Mouse (Mus musculus): ENCODE measurements around the gene Cntf.

Gene Cntf

GRCm38 (mm10) chr19:12765308-12765707, at the start of gene Cntf:
Cntf (minus strand) TSS chr19:12765632.
- DNase-seq (ENCODE audit: low read depth in 2 of 2, low spot score in 2 of 2) = no peak

- DNase-seq (ENCODE audit: low read depth in 2 of 2, low spot score in 2 of 2) = no peak
Observed at GRCm38 (mm10) chr19:12813883-12814282, 48.5 kb upstream of the Cntf start.

GRCm38 (mm10) chr19:12812644-12813364, 47.4 kb upstream of the Cntf start:
- DNase-seq (ENCODE audit: low read depth in 2 of 2, low spot score in 2 of 2) = no peak

DNA sequence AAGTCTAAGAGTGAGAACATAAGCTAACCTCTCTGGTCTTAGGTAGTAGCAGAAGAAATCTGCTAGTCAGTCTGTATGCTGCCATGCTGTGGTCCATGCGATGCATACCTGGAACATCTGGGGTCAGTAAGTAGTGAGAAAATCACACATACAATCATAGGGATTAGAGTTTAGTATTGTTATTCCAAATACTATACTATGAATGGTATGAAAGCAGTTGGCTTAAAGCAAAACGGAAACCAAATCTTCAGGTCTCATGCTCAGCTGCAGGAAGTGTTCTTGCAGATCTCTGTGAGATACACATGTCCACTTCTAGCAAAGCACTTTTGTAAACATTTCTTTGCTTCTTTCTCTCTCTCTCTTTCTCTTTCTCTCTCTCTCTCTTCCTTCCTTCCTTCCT, 40.8 kb upstream of the Cntf start:
- no peak for DNase-seq (ENCODE audit: low read depth in 2 of 2, low spot score in 2 of 2)

DNA sequence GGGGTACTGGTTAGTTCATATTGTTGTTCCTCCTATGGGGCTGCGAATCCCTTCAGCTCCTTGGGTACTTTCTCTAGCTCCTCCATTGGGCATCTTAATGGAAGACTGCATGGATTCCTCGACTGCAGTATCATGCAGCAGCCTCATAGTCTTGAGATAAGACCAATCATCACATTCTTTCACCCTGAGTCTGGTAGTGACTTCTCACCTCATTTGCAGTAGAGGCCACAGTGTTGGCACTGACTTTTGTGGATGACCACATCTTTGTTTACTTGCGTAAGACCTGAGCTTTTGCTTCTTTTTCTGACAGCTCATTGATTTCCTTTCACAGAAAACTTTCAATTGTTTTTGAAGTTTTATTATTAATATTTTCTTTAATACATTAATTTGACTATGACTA, 40.3 kb upstream of the Cntf start:
- no peak for DNase-seq (ENCODE audit: low read depth in 2 of 2, low spot score in 2 of 2)

- DNase-seq (ENCODE audit: low read depth in 2 of 2, low spot score in 2 of 2) = no peak
Observed at GRCm38 (mm10) chr19:12804237-12804636, 38.8 kb upstream of the Cntf start.

DNA sequence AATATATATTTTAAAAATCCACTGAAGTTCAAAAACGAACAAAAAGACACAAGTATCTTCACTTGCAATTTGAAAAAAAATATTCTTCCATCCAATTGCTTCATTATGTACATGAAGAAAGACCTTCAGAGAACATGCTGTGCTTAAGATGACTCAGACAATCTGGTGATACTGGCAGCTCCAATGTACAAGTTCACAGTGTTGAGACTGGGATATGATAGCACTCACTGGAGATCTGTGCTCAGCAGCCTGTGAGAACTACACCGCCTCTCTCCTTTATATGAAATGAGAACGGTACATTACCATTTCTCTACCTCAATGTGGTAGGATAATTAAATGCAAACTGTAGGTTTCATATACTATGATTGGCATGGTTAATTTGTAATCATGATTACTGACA, 37.4 kb upstream of the Cntf start:
- no peak for DNase-seq (ENCODE audit: low read depth in 2 of 2, low spot score in 2 of 2)

DNA sequence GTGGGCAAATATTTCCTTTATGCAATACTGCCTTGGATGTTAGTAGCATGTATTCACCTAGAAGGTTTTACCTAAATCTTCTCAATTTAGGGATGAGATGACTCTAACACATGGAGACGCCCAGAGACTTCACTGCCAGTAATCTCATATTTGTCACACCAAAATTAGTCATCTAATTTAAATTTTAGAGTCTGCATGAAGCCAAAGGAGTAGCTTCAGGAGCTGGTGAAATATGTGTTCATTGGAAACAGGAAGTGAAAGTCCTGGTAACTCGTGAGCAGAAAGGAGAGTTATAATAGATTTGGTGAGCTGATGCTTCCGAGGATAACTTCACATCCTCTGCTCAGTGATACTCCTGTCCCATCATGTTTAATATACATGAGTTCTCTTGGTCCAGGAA, 35.6 kb upstream of the Cntf start:
- DNase-seq (ENCODE audit: low read depth in 2 of 2, low spot score in 2 of 2) = no peak

- DNase-seq (ENCODE audit: low read depth in 2 of 2, low spot score in 2 of 2) = no peak
Observed at GRCm38 (mm10) chr19:12800621-12801020, 35.2 kb upstream of the Cntf start.

DNA sequence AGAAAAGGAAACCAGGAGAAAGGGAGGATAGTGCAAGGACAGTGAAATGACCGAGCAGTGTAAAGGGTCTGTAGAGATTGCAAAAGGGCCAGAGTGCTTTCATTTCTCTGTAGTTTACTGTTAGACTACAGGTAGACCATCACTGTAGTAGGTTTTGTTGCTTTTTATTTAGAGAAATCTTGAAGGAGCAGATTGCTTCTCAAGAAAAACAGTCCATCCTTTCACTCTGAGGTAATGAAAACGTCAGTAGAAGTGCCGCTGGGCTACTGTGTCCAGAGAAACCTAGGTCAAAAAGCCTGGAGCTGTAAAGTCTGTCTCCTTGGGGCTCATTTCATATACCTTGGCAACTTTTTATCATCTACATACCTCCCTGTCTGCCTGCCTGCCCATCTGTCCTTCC, 33.6 kb upstream of the Cntf start:
- no peak for DNase-seq (ENCODE audit: low read depth in 2 of 2, low spot score in 2 of 2)

DNA sequence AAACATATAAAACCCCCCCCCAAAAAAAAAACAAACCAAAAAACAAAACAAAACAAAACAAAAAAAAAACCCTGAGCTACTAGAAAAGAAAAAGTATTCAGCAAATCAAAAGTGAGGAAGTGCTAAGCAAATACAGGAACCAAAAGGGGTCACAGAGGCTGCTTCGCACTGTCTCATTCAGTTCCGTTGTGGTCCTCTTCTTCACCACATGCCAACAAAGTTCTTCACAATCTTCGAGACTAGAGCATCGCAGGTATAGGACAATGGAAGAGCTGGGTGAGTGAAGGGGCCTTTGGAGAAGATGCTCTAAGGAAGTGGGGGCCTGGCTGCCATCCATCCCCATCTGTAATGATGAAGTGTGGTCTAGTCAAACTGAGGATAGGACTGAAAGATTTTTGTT, 33.0 kb upstream of the Cntf start:
- DNase-seq (ENCODE audit: low read depth in 2 of 2, low spot score in 2 of 2) = peak; percentile 37 to 50

DNA sequence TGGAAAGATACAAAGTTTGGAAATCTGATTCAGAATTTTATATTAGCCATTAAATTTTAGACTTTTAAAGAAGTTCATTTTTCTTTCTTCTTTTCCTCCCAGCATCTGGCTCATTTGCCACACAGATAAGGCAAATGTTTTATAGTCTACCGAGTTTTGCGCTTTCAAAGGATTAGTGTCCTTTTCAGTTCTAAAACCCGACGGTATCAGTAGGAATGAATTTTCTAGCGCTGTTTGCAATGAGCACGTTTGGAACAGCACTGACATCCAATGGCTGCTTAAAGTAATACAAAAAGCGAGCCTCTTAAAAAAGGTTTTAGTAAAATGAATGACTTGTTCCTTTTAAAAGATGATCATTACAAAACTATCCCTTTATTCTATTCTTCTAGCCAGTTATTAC, 31.6 kb upstream of the Cntf start:
- peak in 1 of 2 experiments; percentile 23 for DNase-seq (ENCODE audit: low read depth in 2 of 2, low spot score in 2 of 2)

GRCm38 (mm10) chr19:12796328-12796931, 31.0 kb upstream of the Cntf start:
- peak; percentile 82 to 84 for DNase-seq (ENCODE audit: low read depth in 2 of 2, low spot score in 2 of 2)

GRCm38 (mm10) chr19:12795511-12796327, 30.3 kb upstream of the Cntf start, which contains the start of the genes Zfp91 and Lpxn:
Zfp91 (minus strand) TSS chr19:12796126.
Lpxn (plus strand) TSS chr19:12796193.
- peak; percentile 87 to 90 for DNase-seq (ENCODE audit: low read depth in 2 of 2, low spot score in 2 of 2)

DNA sequence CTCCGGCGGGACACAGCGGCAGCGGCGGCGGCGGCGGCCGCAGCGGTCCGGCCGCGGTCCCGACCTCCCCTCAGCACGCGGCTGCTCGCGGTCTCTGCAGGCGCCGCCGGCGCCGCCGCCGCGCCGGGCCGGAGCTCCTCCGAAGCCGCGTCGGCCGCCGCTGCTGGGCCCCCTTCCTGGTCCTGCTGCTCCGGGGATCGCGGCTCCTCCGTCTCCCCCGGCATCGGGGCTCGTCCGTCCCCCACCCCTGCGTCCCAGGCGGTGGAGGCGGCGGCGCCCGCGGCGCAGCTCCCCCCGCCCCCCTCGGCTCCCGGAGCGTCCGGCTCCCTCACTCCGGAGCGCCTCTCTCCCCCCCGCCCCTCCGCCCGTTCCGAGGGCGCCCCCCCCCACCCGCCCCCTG, 29.7 kb upstream of the Cntf start:
- DNase-seq (ENCODE audit: low read depth in 2 of 2, low spot score in 2 of 2) = no peak

- peak; percentile 90 to 93 for DNase-seq (ENCODE audit: low read depth in 2 of 2, low spot score in 2 of 2)
Observed at GRCm38 (mm10) chr19:12794056-12795044, 28.9 kb upstream of the Cntf start.

GRCm38 (mm10) chr19:12792374-12792773, 26.9 kb upstream of the Cntf start:
- DNase-seq (ENCODE audit: low read depth in 2 of 2, low spot score in 2 of 2) = no peak

DNA sequence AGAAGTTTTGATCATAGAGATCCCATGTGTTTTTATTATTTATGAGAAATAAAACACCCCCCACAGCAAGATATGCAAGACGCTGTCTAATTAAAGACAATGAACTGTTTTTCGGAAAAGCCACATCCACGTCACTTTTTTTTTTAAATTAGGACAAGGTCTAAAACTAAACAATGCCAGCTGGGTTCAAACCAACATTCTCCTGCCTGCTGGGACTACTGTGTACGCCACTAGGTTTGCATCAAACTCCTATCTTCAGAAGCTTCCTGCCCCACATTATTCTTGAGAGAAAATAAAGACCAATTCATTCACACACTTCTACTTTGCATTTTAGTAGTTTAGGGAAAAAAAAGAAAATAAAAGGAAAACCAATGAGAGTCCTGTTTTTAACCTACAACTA, 22.3 kb upstream of the Cntf start:
- DNase-seq (ENCODE audit: low read depth in 2 of 2, low spot score in 2 of 2) = no peak

DNA sequence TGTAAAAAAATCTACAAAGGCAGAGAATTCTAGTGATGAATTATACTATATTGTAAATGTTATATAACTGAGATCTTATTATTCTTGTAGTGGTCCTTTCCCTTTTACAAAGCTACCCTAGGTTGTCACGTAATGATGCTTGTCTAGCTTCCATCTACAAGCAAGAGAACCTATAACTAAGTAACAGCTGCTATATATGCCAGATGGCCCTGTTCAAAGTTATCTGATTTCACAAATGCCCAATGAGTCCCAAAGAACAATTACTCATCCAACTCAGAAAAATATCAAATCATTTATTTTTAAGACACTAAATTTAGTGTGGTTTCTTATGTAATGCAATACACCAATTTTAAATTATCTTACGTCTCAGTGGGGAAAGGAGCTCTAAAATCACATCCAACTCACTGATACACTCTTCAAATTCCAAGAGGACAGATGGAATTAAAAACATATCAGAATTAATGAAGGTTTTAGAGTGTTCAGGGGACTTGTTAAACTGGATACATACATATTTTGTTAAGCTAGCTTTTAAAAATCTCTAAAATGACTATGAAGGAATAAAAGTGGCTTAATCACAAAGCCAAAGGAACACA, 21.5 kb upstream of the Cntf start:
- no peak for DNase-seq (ENCODE audit: low read depth in 2 of 2, low spot score in 2 of 2)

GRCm38 (mm10) chr19:12780437-12780836, 15.0 kb upstream of the Cntf start:
- DNase-seq (ENCODE audit: low read depth in 2 of 2, low spot score in 2 of 2) = no peak

Measured in CD8-positive naive resting alpha-beta T cell, adult 2 months (primary cell).